Comparison of ENCODE assay signal across 19 mouse cellular contexts in genomic region chr2:78854315-78854714, GRCm38 (mm10). TPM values are rescaled to one million over a fixed set of nuclear protein-coding genes. Genes with fewer than 3 reads are reported as not detected.
DNase-seq lines count a peak whose midpoint lies in the region; ATAC-seq and TF ChIP-seq lines count a peak whose summit lies in the region.
"Had no signal": no experiment of that assay in that cellular context is flagged by ENCODE, and none has a peak within 500 bp of the region (broad histone marks: within the 10 kb centered on the region; RNA-seq: fewer than 3 reads in every experiment).

No protein-coding gene starts in this region.

- peak; percentile 57; the same call in 1 of the 2 replicates for ATAC-seq in hindbrain, embryonic 14.5 days (ENCODE audit: low FRiP score)
- peak; percentile 93 for ATAC-seq in kidney, embryonic 16.5 days (ENCODE audit: low FRiP score, low TSS enrichment)
- no peak for ATAC-seq in midbrain, postnatal 0 days (ENCODE audit: low FRiP score)
- ATAC-seq in midbrain, embryonic 15.5 days (replicated peaks): no peak
- ATAC-seq: forebrain, embryonic 13.5 days; forebrain, postnatal 0 days had no signal

- no peaks in the 10 kb centered on the region for H3K36me3 ChIP-seq in hindbrain, embryonic 14.5 days (replicated peaks; ENCODE audit: control insufficient read depth, insufficient read depth)
- no peaks in the 10 kb centered on the region for H3K36me3 ChIP-seq in hindbrain, embryonic 10.5 days
- H3K36me3 ChIP-seq in kidney, embryonic 16.5 days (ENCODE audit: insufficient read depth, low read length): no peaks in the 10 kb centered on the region
- no peaks in the 10 kb centered on the region for H3K36me3 ChIP-seq in midbrain, postnatal 0 days (ENCODE audit: insufficient read depth, low read length)
- no peaks in the 10 kb centered on the region for H3K36me3 ChIP-seq in midbrain, embryonic 15.5 days (replicated peaks)
- H3K36me3 ChIP-seq: heart, embryonic 15.5 days had no signal

- H3K27me3 ChIP-seq in hindbrain, embryonic 14.5 days (ENCODE audit: control insufficient read depth, insufficient read depth, low read length): no peaks in the 10 kb centered on the region
- no peaks in the 10 kb centered on the region for H3K27me3 ChIP-seq in hindbrain, embryonic 10.5 days (ENCODE audit: insufficient read depth, poor library complexity, severe bottlenecking)
- no peaks in the 10 kb centered on the region for H3K27me3 ChIP-seq in kidney, embryonic 16.5 days (ENCODE audit: insufficient read depth, low read length)
- H3K27me3 ChIP-seq in midbrain, postnatal 0 days (ENCODE audit: insufficient read depth, low read length): no peaks in the 10 kb centered on the region
- H3K27me3 ChIP-seq in midbrain, embryonic 15.5 days (replicated peaks): no peaks in the 10 kb centered on the region
- H3K27me3 ChIP-seq: forebrain, embryonic 13.5 days; heart, embryonic 15.5 days had no signal

- no peaks in the 10 kb centered on the region for H3K9me3 ChIP-seq in hindbrain, embryonic 14.5 days (ENCODE audit: control insufficient read depth, low read length)
- H3K9me3 ChIP-seq in hindbrain, embryonic 10.5 days: no peaks in the 10 kb centered on the region
- no peaks in the 10 kb centered on the region for H3K9me3 ChIP-seq in kidney, embryonic 16.5 days (ENCODE audit: low read length)
- H3K9me3 ChIP-seq in midbrain, postnatal 0 days (ENCODE audit: low read length): no peaks in the 10 kb centered on the region
- no peaks in the 10 kb centered on the region for H3K9me3 ChIP-seq in midbrain, embryonic 15.5 days
- H3K9me3 ChIP-seq: forebrain, embryonic 13.5 days; heart, embryonic 15.5 days had no signal

- H3K27ac ChIP-seq in hindbrain, embryonic 14.5 days: no peak overlapping the region
- no peak overlapping the region for H3K27ac ChIP-seq in hindbrain, embryonic 10.5 days
- no peak overlapping the region for H3K27ac ChIP-seq in kidney, embryonic 16.5 days (ENCODE audit: low read length)
- H3K27ac ChIP-seq in midbrain, postnatal 0 days (ENCODE audit: low read depth, low read length): no peak overlapping the region
- H3K27ac ChIP-seq in midbrain, embryonic 15.5 days: no peak overlapping the region
- H3K27ac ChIP-seq: forebrain, embryonic 13.5 days; heart, adult 2 months; heart, embryonic 15.5 days had no signal

- no peak overlapping the region for H3K4me3 ChIP-seq in hindbrain, embryonic 14.5 days (replicated peaks; ENCODE audit: low read length)
- H3K4me3 ChIP-seq in hindbrain, embryonic 10.5 days: no peak overlapping the region
- no peak overlapping the region for H3K4me3 ChIP-seq in kidney, embryonic 16.5 days (ENCODE audit: low read length)
- no peak overlapping the region for H3K4me3 ChIP-seq in midbrain, postnatal 0 days (ENCODE audit: low read depth, low read length)
- H3K4me3 ChIP-seq in midbrain, embryonic 15.5 days: no peak overlapping the region
- H3K4me3 ChIP-seq: forebrain, embryonic 13.5 days; heart, adult 2 months; heart, embryonic 15.5 days had no signal

- no peaks in the 10 kb centered on the region for H3K4me1 ChIP-seq in hindbrain, embryonic 14.5 days (replicated peaks; ENCODE audit: control insufficient read depth, insufficient read depth, low read length)
- H3K4me1 ChIP-seq in hindbrain, embryonic 10.5 days (replicated peaks): no peaks in the 10 kb centered on the region; the same call in 1 of the 2 replicates
- no peaks in the 10 kb centered on the region for H3K4me1 ChIP-seq in kidney, embryonic 16.5 days (ENCODE audit: insufficient read depth, low read length)
- H3K4me1 ChIP-seq in midbrain, postnatal 0 days (ENCODE audit: insufficient read depth, low read length): no peaks in the 10 kb centered on the region
- no peaks in the 10 kb centered on the region for H3K4me1 ChIP-seq in midbrain, embryonic 15.5 days
- H3K4me1 ChIP-seq: forebrain, embryonic 13.5 days; heart, embryonic 15.5 days had no signal

- no peak for TF ChIP-seq CTCF in midbrain, postnatal 0 days (IDR thresholded peaks at IDR 0.05)

- WGBS in hindbrain, embryonic 14.5 days: 62% methylated on average over 8 of the region's 8 CpGs
- WGBS in hindbrain, embryonic 10.5 days: 79% methylated on average over 8 of the region's 8 CpGs
- WGBS in kidney, embryonic 16.5 days: 38% methylated on average over 8 of the region's 8 CpGs
- 75% methylated on average over 8 of the region's 8 CpGs for WGBS in midbrain, postnatal 0 days
- 68% methylated on average over 8 of the region's 8 CpGs for WGBS in midbrain, embryonic 15.5 days

- H3K9ac ChIP-seq in hindbrain, embryonic 14.5 days: no peak overlapping the region
- no peak overlapping the region for H3K9ac ChIP-seq in kidney, embryonic 16.5 days (replicated peaks; ENCODE audit: low read length)
- no peak overlapping the region for H3K9ac ChIP-seq in midbrain, postnatal 0 days (replicated peaks; ENCODE audit: low read length, poor library complexity, severe bottlenecking)
- H3K9ac ChIP-seq in midbrain, embryonic 15.5 days: no peak overlapping the region
- H3K9ac ChIP-seq: forebrain, embryonic 13.5 days; forebrain, postnatal 0 days; heart, embryonic 15.5 days had no signal

- no peak overlapping the region for H3K4me2 ChIP-seq in hindbrain, embryonic 14.5 days (replicated peaks)
- no peak overlapping the region for H3K4me2 ChIP-seq in kidney, embryonic 16.5 days (replicated peaks; ENCODE audit: low read depth, low read length)
- no peak overlapping the region for H3K4me2 ChIP-seq in midbrain, postnatal 0 days (ENCODE audit: low read depth, low read length, poor library complexity, severe bottlenecking)
- no peak overlapping the region for H3K4me2 ChIP-seq in midbrain, embryonic 15.5 days
- H3K4me2 ChIP-seq: forebrain, embryonic 13.5 days; heart, embryonic 11.5 days; heart, embryonic 15.5 days had no signal

- no peak for DNase-seq in hindbrain, embryonic 14.5 days (ENCODE audit: low spot score)
- DNase-seq in hindbrain, embryonic 10.5 days (ENCODE audit: low spot score): no peak
- no peak for DNase-seq in kidney, adult 11 months
- peak; percentile 41 for DNase-seq in midbrain, postnatal 0 days (ENCODE audit: low spot score)
- DNase-seq in spleen, postnatal 36 days (ENCODE audit: low spot score in 2 of 2): no peak
- DNase-seq: adrenal gland, adult 2 months; adrenal gland, postnatal 25 days; cerebellum, adult 18-20 months; cerebellum, adult 9-11 months; cerebellum, postnatal 36 days; forebrain, postnatal 0 days; gastrocnemius, postnatal 14 days; heart, adult 2 months; heart, postnatal 14 days had no signal

RNA-seq across cellular contexts. Expression of gene Ube2e3, which starts 13.6 kb away (rescaled TPM):
- polyA plus RNA-seq in hindbrain, embryonic 14.5 days (2014; fragmentation: Nextera tagmentation; extraction: Ambion mirVana): 293 and 295 TPM in 2 replicates
- 216 and 248 TPM in 2 replicates for polyA plus RNA-seq in hindbrain, embryonic 10.5 days (2016; fragmentation: Nextera tagmentation; extraction: Ambion mirVana)
- 148 and 159 TPM in 2 replicates for polyA plus RNA-seq in kidney, embryonic 16.5 days (2015; fragmentation: Nextera tagmentation; extraction: Ambion mirVana)
- 196 and 228 TPM in 2 replicates for total RNA-seq in midbrain, postnatal 0 days (2014; rRNA removed)
- polyA plus RNA-seq in midbrain, postnatal 0 days (2015; fragmentation: Nextera tagmentation; extraction: Ambion mirVana): 179 and 200 TPM in 2 replicates
- 268 and 294 TPM in 2 replicates for polyA plus RNA-seq in midbrain, embryonic 15.5 days (2015; fragmentation: Nextera tagmentation; extraction: Ambion mirVana)

Comparison
In these comparisons a context has a peak if more than half of its experiments do, and no peak if none do; other contexts are left out.
1. ATAC-seq: peak in hindbrain, embryonic 14.5 days (single experiment) and kidney, embryonic 16.5 days (single experiment); none in midbrain, postnatal 0 days (single experiment) and midbrain, embryonic 15.5 days (single experiment).